Mouse (Mus musculus) C2C12 (cell line): Measurements from ENCODE around the gene Prkcsh. TPM values are rescaled to one million over a fixed set of nuclear protein-coding genes. Genes with fewer than 3 reads are reported as not detected.
A peak's percentile ranks its signal among the peaks of the same experiment; 100 is the strongest.

ENCODE experiments used
- H3K27me3 ChIP-seq: one replicate; pipeline ENCODE4 v1.6.1; 2011; ENCODE audit not compliant: control insufficient read depth, insufficient read depth, insufficient read length
- H3K36me3 ChIP-seq: one replicate; pipeline ENCODE4 v1.6.1; 2011; ENCODE audit not compliant: control insufficient read depth, insufficient read depth
- H3K4me3 ChIP-seq: one replicate; pipeline ENCODE4 v1.5.1; 2011; ENCODE audit warnings: mild to moderate bottlenecking, control low read depth; ENCODE audit not compliant: poor library complexity, insufficient read depth, severe bottlenecking
- H3K79me2 ChIP-seq: one replicate; pipeline ENCODE4 v1.6.1; 2011; ENCODE audit not compliant: control insufficient read depth, insufficient read depth
- H3K79me3 ChIP-seq: one replicate; pipeline ENCODE4 v1.6.1; 2011; ENCODE audit warnings: low read depth, control low read depth
- H3ac ChIP-seq: one replicate; pipeline ENCODE3; 2011; ENCODE audit warnings: low read depth; ENCODE audit not compliant: control insufficient read depth, insufficient read length
- CEBPB ChIP-seq: IDR thresholded peaks from one replicate; pipeline ENCODE4 v1.6.1; 2011; ENCODE audit warnings: low read depth, mild to moderate bottlenecking, control low read depth, moderate library complexity
- CTCF ChIP-seq: IDR thresholded peaks from one replicate; pipeline ENCODE4 v1.5.1; 2011; ENCODE audit not compliant: control insufficient read depth, insufficient read depth, insufficient read length
- FOSL1 ChIP-seq: IDR thresholded peaks from one replicate; pipeline ENCODE4 v1.8.0; 2011; ENCODE audit warnings: mild to moderate bottlenecking, low read length; ENCODE audit not compliant: poor library complexity, insufficient read depth, severe bottlenecking
- MAX ChIP-seq: IDR thresholded peaks from one replicate; pipeline ENCODE4 v1.6.1; 2011; ENCODE audit warnings: mild to moderate bottlenecking, control low read depth
- MYOD1 ChIP-seq: IDR thresholded peaks from one replicate; pipeline ENCODE4 v1.6.1; 2011; ENCODE audit warnings: low read depth; ENCODE audit not compliant: control insufficient read depth, insufficient read length
- MYOG ChIP-seq: IDR thresholded peaks from one replicate; pipeline ENCODE4 v1.6.1; 2011; ENCODE audit not compliant: control insufficient read depth, insufficient read length; ENCODE audit errors: extremely low read depth
- USF1 ChIP-seq: IDR thresholded peaks from one replicate; pipeline ENCODE4 v1.6.1; 2011; ENCODE audit warnings: low read depth, mild to moderate bottlenecking, control low read depth, moderate library complexity
- polyA plus RNA-seq: library from polyadenylated mRNA; unstranded; fragments of >200 nt; fragmentation: generic; extraction: Trizol; gene quantifications from one replicate; pipeline ENCODE4 v1.2.1, GENCODE M21; 2012; ENCODE audit warnings: missing spikeins

The Prkcsh gene
- polyA plus RNA-seq, 1 experiment = 134 TPM

GRCm38 (mm10) chr9:21988421-21989101 lies 14.0 kb upstream of the Prkcsh start:
- H3K79me2 ChIP-seq = no peaks in the 10 kb centered on the region
- TF ChIP-seq FOSL1 (no peak), MYOD1 (no peak), USF1 (no peak), CTCF (no peak), MAX (no peak)
- H3K79me3 ChIP-seq = no peaks in the 10 kb centered on the region
- peak overlapping the region; percentile 21 for H3ac ChIP-seq
- peak overlapping the region; percentile 50 for H3K4me3 ChIP-seq
- no peaks in the 10 kb centered on the region for H3K36me3 ChIP-seq
- H3K27me3 ChIP-seq = no peaks in the 10 kb centered on the region

- no peaks in the 10 kb centered on the region for H3K27me3 ChIP-seq
These were observed 13.1 kb upstream of the Prkcsh start, which contains the start of gene Rgl3 for GRCm38 (mm10) chr9:21989230-21990110. Gene Rgl3, minus strand, starts transcription at chr9:21989446.

GRCm38 (mm10) chr9:21992227-21992626 lies 10.4 kb upstream of the Prkcsh start:
- TF ChIP-seq CEBPB (no peak), MYOG (no peak), FOSL1 (no peak), MAX (no peak), USF1 (no peak), CTCF (no peak), MYOD1 (no peak)
- Histone ChIP-seq H3K79me3 (no peaks in the 10 kb centered on the region), H3ac (no peak overlapping the region), H3K27me3 (no peaks in the 10 kb centered on the region), H3K4me3 (no peak overlapping the region), H3K79me2 (no peaks in the 10 kb centered on the region), H3K36me3 (no peaks in the 10 kb centered on the region)

More at GRCm38 (mm10) chr9:21989230-21990110, 13.1 kb upstream of the Prkcsh start, which contains the start of gene Rgl3:
- H3ac ChIP-seq = peak within 1 kb of the TSS; percentile 31
- no peaks in the 10 kb centered on the region for H3K79me3 ChIP-seq
- H3K79me2 ChIP-seq = no peaks in the 10 kb centered on the region
- TF ChIP-seq FOSL1 (no peak), CTCF (no peak), MAX (no peak), USF1 (no peak), CEBPB (no peak), MYOD1 (no peak), MYOG (no peak)
- H3K4me3 ChIP-seq = peak within 1 kb of the TSS; percentile 50
- no peaks in the 10 kb centered on the region for H3K36me3 ChIP-seq

- Histone ChIP-seq H3K36me3 (no peaks in the 10 kb centered on the region), H3K27me3 (peaks cover 8% of the 10 kb centered on the region), H3ac (no peak overlapping the region), H3K4me3 (no peak overlapping the region), H3K79me2 (no peaks in the 10 kb centered on the region), H3K79me3 (no peaks in the 10 kb centered on the region)
- no peak for TF ChIP-seq MYOG
- no peak for TF ChIP-seq MYOD1
- TF ChIP-seq FOSL1 = no peak
- TF ChIP-seq CEBPB = no peak
These were observed 6.3 kb upstream of the Prkcsh start for GRCm38 (mm10) chr9:21996178-21996867.

- no peak for TF ChIP-seq CTCF
- no peak for TF ChIP-seq CEBPB
- no peak for TF ChIP-seq MAX
- no peak for TF ChIP-seq USF1
- TF ChIP-seq MYOD1 = no peak
- no peak for TF ChIP-seq MYOG
- no peak for TF ChIP-seq FOSL1
- H3K79me2 ChIP-seq = peaks cover 22% of the 10 kb centered on the region
- no peak overlapping the region for H3K4me3 ChIP-seq
- H3ac ChIP-seq = no peak overlapping the region
- peaks cover 12% of the 10 kb centered on the region for H3K36me3 ChIP-seq
- H3K27me3 ChIP-seq = peaks cover 8% of the 10 kb centered on the region
- peaks cover 10% of the 10 kb centered on the region for H3K79me3 ChIP-seq
These were observed 2.3 kb upstream of the Prkcsh start for GRCm38 (mm10) chr9:22000296-22000695.
